Mouse (Mus musculus) cerebellum, postnatal 4 days (tissue): ENCODE data around the gene Paics.
"Not testable (repeated sequence)": the region's sequence is repeated elsewhere in the genome, so short reads cannot be mapped to it uniquely, and the experiment has no call there.

Experiments
- DNase-seq, 2 experiments: peaks; one replicate each; pipeline ENCODE4 v3.0.0; 2022; ENCODE audit warnings: low spot score in 2 of 2, mixed read lengths in 1 of 2

Gene Paics

GRCm38 (mm10) chr5:76951106-76952027 lies at the start of gene Paics, which contains the start of gene Ppat:
Gene Paics (plus strand): TSS chr5:76951307.
Gene Ppat (minus strand): TSS chr5:76951578.
- DNase-seq = peak; percentile 92 to 96

- DNase-seq = no peak
Observed at GRCm38 (mm10) chr5:76902131-76902530, 49.0 kb upstream of the Paics start.

- no peak for DNase-seq
Observed at GRCm38 (mm10) chr5:76904713-76905404, 46.2 kb upstream of the Paics start.

GRCm38 (mm10) chr5:76905405-76906154 lies 45.5 kb upstream of the Paics start, which contains the start of gene Aasdh:
Gene Aasdh (minus strand): TSS chr5:76905514.
- peak; percentile 98 for DNase-seq

GRCm38 (mm10) chr5:76906155-76906499 lies 45.0 kb upstream of the Paics start:
- DNase-seq = no peak

- no peak for DNase-seq
Observed at GRCm38 (mm10) chr5:76910807-76911206, 40.3 kb upstream of the Paics start.

- DNase-seq = not testable (repeated sequence)
Observed at GRCm38 (mm10) chr5:76912522-76912921, 38.6 kb upstream of the Paics start.

GRCm38 (mm10) chr5:76922833-76923232 lies 28.3 kb upstream of the Paics start:
- DNase-seq = no peak

- peak; percentile 45 to 75 for DNase-seq
Observed at GRCm38 (mm10) chr5:76923428-76923827, 27.7 kb upstream of the Paics start.

GRCm38 (mm10) chr5:76924296-76924695 lies 26.8 kb upstream of the Paics start:
- DNase-seq = no peak

GRCm38 (mm10) chr5:76928124-76928832 lies 22.8 kb upstream of the Paics start:
- no peak for DNase-seq

- DNase-seq = no peak
Observed at GRCm38 (mm10) chr5:76929180-76929877, 21.8 kb upstream of the Paics start.

GRCm38 (mm10) chr5:76939717-76940116 lies 11.4 kb upstream of the Paics start:
- no peak for DNase-seq

- DNase-seq = no peak
Observed at GRCm38 (mm10) chr5:76941975-76942374, 9.1 kb upstream of the Paics start.

- no peak for DNase-seq
Observed at GRCm38 (mm10) chr5:76942505-76942904, 8.6 kb upstream of the Paics start.

GRCm38 (mm10) chr5:76944965-76945677 lies 6.0 kb upstream of the Paics start:
- DNase-seq = no peak

- no peak for DNase-seq
Observed at GRCm38 (mm10) chr5:76945678-76946033, 5.5 kb upstream of the Paics start.

GRCm38 (mm10) chr5:76947142-76947541 lies 4.0 kb upstream of the Paics start:
- no peak for DNase-seq

- no peak for DNase-seq
Observed at GRCm38 (mm10) chr5:76947758-76948157, 3.3 kb upstream of the Paics start.
